Mouse (Mus musculus) kidney, adult 2 months (tissue): ENCODE data around the gene Ror1. TPM values are rescaled to one million over a fixed set of nuclear protein-coding genes. Genes with fewer than 3 reads are reported as not detected.

Experiments used
- DNase-seq: peaks from one replicate; pipeline ENCODE4 v3.0.0; 2021
- H3K27ac ChIP-seq: fragments of 200-500 bp; 2 replicates; pipeline ENCODE4 v1.5.1; 2012; ENCODE audit warnings: low read depth, low read length, control low read depth, inconsistent platforms; ENCODE audit not compliant: insufficient read depth
- H3K27me3 ChIP-seq: fragments of 200-500 bp; replicated peaks from 2 replicates; pipeline ENCODE4 v1.6.1; 2012; ENCODE audit warnings: mild to moderate bottlenecking, moderate library complexity, low read length, inconsistent platforms; ENCODE audit not compliant: control insufficient read depth, insufficient read depth
- H3K36me3 ChIP-seq: fragments of 200-500 bp; 2 replicates; pipeline ENCODE4 v1.6.1; 2012; ENCODE audit warnings: mild to moderate bottlenecking, moderate library complexity, low read length, inconsistent platforms; ENCODE audit not compliant: control insufficient read depth, insufficient read depth
- H3K4me1 ChIP-seq: fragments of 200-500 bp; 2 replicates; pipeline ENCODE4 v1.6.1; 2011; ENCODE audit warnings: low read length; ENCODE audit not compliant: control insufficient read depth, insufficient read depth
- H3K4me3 ChIP-seq: fragments of 200-500 bp; 2 replicates; pipeline ENCODE4 v1.5.1; 2011; ENCODE audit warnings: mild to moderate bottlenecking, low read depth, low read length, control low read depth; ENCODE audit not compliant: insufficient read depth
- CTCF ChIP-seq: fragments of 200-500 bp; conservative IDR thresholded peaks from 2 replicates; pipeline ENCODE4 v1.5.1; 2011; ENCODE audit warnings: low read depth, mild to moderate bottlenecking, control low read depth, low read length, moderate library complexity, mixed read lengths; ENCODE audit not compliant: insufficient read depth, insufficient read length
- POLR2A ChIP-seq: fragments of 200-500 bp; IDR thresholded peaks from one replicate; pipeline ENCODE4 v1.6.1; 2011; ENCODE audit warnings: low read depth, low read length, control low read depth
- WGBS: fragments of 180-500 bp; shearing (Covaris S2); methylation state at CpG from one replicate; pipeline ENCODE4 v1.1.7; 2018; 5-methylcytosine and 5-hydroxymethylcytosine counted together
- polyA plus RNA-seq: library from polyadenylated mRNA; depleted of rRNA; stranded (reverse); fragments of >200 nt; gene quantifications from 2 replicates; pipeline ENCODE4 v1.2.3, GENCODE M21; 2012

The Ror1 gene
- polyA plus RNA-seq, 1 experiment, result 2.2 TPM

DNA sequence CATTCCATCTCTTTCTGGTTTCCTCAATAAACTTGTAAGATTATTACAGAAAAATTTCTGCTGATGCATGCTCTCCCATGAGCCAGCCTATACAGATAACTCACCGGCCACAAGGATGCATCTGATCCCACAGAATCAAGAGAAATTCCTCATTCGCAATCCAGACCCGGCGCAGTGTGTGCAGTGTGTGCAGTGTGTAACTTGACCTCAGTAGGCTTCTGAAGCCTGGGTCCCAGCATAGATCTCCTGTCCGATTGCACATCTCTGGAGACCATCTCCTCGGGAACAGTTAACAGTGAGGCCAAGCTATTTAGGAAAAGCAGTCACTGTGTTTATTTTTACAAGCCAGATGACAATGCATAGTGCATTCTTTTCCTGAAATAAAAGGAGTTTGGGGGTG lies 280.6 kb downstream of the Ror1 start:
- 65% methylated on average over 6 of the region's 6 CpGs for WGBS
- no peak for TF ChIP-seq CTCF
- TF ChIP-seq POLR2A, result no peak

DNA sequence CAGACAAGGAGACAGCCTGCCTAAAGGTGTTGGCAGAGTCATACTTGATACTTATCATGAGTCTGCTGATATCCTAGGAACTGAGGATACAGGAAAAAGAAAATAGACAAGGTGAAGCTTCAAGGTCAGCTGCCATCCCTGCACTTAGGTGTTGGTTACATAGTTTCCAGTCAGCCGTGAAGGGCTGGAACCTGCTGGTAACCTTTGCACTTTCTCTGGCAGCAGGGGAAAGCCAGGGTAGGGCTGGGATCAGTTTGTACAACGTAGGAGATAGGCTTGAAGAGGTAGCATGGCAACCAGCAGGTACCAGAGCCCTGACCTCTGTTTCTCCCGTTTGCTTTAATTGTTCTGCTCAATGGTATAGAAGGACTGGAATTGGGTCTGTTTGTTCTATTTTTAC lies 281.6 kb downstream of the Ror1 start:
- no peaks in the 10 kb centered on the region for H3K27me3 ChIP-seq
- peaks cover 11% of the 10 kb centered on the region for H3K4me1 ChIP-seq
- WGBS, result 36% methylated on average over 3 of the region's 3 CpGs
- no peak overlapping the region for H3K4me3 ChIP-seq
- peak; percentile 72 for DNase-seq
- TF ChIP-seq CTCF (no peak), POLR2A (no peak)
- no peak overlapping the region for H3K27ac ChIP-seq
- H3K36me3 ChIP-seq, result no peaks in the 10 kb centered on the region

More for the DNA sequence above, 280.6 kb downstream of the Ror1 start:
- H3K36me3 ChIP-seq, result no peaks in the 10 kb centered on the region
- H3K27me3 ChIP-seq, result no peaks in the 10 kb centered on the region
- peaks cover 11% of the 10 kb centered on the region for H3K4me1 ChIP-seq
- no peak overlapping the region for H3K4me3 ChIP-seq
- no peak overlapping the region for H3K27ac ChIP-seq
- no peak for DNase-seq

DNA sequence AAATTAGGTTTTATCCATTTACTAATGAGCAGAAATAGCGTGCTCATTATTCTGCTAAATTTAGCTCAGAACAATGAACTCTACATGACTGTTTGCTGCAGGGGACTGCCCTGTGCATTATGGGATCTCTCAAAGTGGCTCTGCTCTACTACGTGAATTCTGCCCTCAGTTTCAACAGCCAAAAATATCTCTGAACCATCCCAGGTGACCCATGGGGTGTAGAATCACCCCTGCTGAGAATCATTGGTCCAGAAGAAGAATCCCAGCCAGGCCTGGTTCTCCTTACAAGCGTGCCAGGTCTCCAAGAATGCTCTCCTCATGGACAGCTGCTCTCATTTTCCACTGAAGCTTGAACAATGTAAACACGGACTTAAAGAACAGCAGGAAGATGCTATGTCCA lies 282.4 kb downstream of the Ror1 start:
- Histone ChIP-seq H3K4me1 (peaks cover 11% of the 10 kb centered on the region), H3K27ac (no peak overlapping the region), H3K4me3 (no peak overlapping the region), H3K36me3 (no peaks in the 10 kb centered on the region), H3K27me3 (no peaks in the 10 kb centered on the region)
- no peak for DNase-seq
- 68% methylated on average over 4 of the region's 4 CpGs for WGBS
- no peak for TF ChIP-seq POLR2A
- TF ChIP-seq CTCF, result no peak

DNA sequence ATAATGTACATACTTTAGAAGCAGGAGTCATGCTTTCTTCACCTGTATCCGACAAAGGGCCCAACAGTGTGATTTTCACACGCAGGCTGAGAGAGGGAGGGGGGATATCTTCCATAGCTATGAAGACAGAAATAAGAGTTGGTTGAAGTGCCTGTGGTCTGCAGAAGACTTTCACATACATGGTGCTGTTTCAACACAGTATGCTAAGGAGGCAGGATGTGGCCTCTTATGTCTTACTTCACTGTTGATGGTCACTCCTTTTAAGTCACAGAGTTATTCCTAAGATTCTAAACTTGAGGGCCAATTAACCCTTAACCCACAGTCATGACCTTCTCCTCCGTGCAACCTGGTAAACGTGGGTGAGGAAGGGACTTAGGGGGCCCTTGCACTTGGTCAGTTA lies 286.2 kb downstream of the Ror1 start:
- 86% methylated on average over 4 of the region's 4 CpGs for WGBS

DNA sequence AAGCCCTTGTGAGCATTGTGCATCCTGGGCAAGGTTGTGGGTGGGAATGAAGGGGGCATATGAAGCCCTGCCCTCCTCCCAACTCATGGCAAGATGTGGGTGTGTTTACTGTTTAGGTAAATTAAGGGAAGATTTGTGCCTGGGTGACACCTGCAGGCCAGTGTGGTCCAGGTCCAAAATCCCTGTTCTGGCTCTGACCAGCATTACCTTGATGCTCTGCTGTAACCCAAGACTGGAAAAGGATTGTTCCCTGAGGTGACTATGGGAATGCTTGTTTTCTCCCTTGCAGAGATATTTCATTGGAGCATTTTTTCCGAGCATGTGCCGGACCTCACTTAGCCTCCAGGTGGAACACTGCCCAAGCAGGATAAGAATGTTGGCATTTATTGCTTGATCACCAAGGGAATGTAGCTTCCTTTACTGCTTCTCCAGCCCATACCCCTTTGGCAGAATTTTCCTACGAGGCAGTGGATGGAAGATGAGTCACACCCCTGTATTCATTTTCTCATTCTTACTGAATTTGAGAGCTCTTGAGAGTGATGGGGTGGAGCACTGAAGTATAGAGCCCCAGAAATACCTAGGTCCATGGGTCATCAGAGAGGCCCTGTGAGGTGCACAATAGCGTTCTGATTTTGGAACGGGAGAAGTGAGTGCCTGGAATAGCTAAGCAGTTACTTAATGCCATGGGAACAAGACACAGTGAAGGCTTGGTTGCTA lies 290.8 kb downstream of the Ror1 start:
- Histone ChIP-seq H3K36me3 (no peaks in the 10 kb centered on the region), H3K4me1 (no peaks in the 10 kb centered on the region), H3K27ac (no peak overlapping the region), H3K27me3 (no peaks in the 10 kb centered on the region), H3K4me3 (no peak overlapping the region)
- TF ChIP-seq POLR2A, result no peak
- TF ChIP-seq CTCF, result peak; percentile 47
- peak; percentile 13 for DNase-seq
- 50% methylated on average over 5 of the region's 5 CpGs for WGBS

More for the DNA sequence above, 286.2 kb downstream of the Ror1 start:
- H3K27ac ChIP-seq, result no peak overlapping the region
- no peak overlapping the region for H3K4me3 ChIP-seq
- no peaks in the 10 kb centered on the region for H3K27me3 ChIP-seq
- DNase-seq, result no peak
- no peak for TF ChIP-seq CTCF
- peaks cover 4% of the 10 kb centered on the region for H3K4me1 ChIP-seq
- no peaks in the 10 kb centered on the region for H3K36me3 ChIP-seq

DNA sequence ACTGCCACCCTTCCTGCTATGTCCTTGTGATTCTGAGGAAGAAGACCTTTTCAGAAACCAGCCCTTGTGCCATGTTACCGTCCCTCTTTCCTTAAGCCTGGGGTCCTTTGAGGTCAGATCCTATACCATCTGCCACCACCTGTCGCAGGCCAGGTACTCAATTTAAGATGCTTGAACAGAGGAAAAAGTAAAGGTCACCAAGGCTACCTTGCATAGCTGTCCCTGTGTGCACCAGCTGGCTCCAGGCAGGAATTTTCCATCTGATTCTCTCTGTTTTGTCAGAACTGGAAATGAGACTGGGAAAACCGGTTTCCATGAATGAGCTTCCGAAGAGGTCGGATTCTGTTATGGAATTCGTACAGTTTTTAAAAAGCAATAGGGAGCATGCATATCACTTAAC lies 294.8 kb downstream of the Ror1 start:
- Histone ChIP-seq H3K27ac (no peak overlapping the region), H3K27me3 (no peaks in the 10 kb centered on the region), H3K4me3 (no peak overlapping the region), H3K4me1 (0 out of 2 replicates have a peak, but pooled peaks cover 4% of the 10 kb centered on the region), H3K36me3 (no peaks in the 10 kb centered on the region)
- DNase-seq, result peak; percentile 28
- WGBS, result 79% methylated on average over 6 of the region's 6 CpGs
- no peak for TF ChIP-seq POLR2A
- TF ChIP-seq CTCF, result no peak

DNA sequence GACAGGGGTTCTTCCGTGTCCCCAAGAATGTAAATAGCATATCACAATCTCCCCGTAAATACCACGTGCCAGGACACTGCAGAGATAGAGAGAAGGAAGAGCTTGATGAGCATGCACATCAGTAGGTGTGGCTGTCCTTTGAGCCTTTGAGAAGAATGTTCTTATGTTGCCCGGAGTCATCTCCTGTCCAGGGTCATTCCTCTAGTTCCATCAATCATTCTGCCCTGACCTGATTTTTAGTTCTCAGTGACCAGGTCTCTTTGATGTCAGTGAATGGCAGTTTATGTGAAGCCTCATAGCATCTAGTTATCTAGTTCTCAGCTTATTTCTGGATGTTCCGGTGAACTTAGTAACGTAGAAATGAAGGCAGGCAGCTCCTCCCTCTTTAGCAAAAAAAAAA lies 295.4 kb downstream of the Ror1 start:
- DNase-seq, result no peak
- TF ChIP-seq POLR2A (no peak), CTCF (no peak)
- no peaks in the 10 kb centered on the region for H3K27me3 ChIP-seq
- H3K4me3 ChIP-seq, result no peak overlapping the region
- 71% methylated on average over 6 of the region's 6 CpGs for WGBS
- H3K36me3 ChIP-seq, result no peaks in the 10 kb centered on the region
- 0 out of 2 replicates have a peak, but pooled peaks cover 4% of the 10 kb centered on the region for H3K4me1 ChIP-seq
- H3K27ac ChIP-seq, result no peak overlapping the region
